Mouse (Mus musculus) ovary, postnatal 36 days (tissue): ENCODE data around the gene Olfr341.

Source experiments
- DNase-seq: peaks from one replicate; pipeline ENCODE4 v3.0.0; 2022; ENCODE audit warnings: low spot score, mixed read lengths

Olfr341 gene

DNA sequence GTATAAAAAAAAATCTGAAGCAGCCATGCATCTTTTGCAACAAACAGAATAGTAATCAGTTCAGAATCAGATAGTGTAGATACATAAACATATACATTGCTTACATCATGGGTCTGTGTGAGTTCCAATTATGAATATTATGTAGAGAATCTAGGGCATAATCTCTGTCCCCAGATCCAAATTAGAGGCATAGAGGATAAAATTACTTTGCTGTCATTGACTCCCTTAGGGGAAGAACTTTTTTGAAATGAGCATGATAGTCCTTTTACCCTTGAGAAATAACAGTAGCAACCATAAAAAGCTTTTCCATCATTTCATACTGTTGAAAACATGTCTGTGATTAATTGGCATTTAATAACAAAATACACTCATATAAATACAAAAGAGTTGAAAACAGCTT is at the start of gene Olfr341:
Gene Olfr341 (minus strand): TSS at position 101 of the 400 bp plus-strand sequence.
- DNase-seq = no peak

DNA sequence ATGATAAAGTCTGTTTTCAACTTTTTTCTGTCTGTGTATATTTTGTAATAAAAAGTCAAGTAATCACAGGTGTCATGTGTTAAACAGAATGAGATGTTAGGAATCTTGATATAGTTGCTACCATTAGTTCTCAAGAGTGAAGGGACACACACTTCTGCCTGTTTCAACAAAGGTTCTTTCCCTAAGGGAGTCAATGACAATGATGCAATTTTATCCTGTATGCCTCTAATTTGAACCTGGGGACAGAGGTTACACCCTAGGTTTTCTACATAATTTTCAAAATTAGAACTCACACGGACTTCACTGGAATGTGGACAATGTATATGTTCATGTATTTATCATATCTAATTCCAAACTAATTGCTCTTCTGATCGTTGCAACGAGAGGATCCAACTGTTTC is 42.4 kb upstream of the Olfr341 start, which contains the start of gene Olfr342:
Gene Olfr342 (plus strand): TSS at position 301 of the 400 bp plus-strand sequence.
- DNase-seq = no peak

- no peak for DNase-seq
Observed at GRCm38 (mm10) chr2:36473634-36474033, 8.6 kb downstream of the Olfr341 start.

DNA sequence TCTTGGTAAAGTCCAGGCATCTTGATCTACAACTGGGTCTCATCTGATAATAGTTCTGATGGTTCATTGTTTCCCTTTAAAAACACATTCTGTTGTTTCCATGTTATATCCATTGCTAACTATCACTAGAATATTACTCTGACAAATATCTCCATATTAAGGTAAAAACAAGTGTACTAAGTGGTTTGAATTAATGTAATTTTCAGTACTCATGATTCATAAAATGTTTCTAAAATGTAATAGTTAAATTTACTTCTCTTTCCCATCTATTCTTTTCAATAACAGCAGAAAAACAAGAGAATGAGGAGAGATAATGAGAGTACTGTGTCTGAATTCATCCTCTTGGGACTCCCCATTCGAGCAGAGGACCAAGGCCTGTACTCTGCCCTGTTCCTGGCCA is 30.0 kb downstream of the Olfr341 start, which contains the start of gene Olfr340:
Gene Olfr340 (plus strand): TSS at position 301 of the 400 bp plus-strand sequence.
- DNase-seq = no peak
